Mouse (Mus musculus) lung, postnatal 36 days (tissue): Measurements from ENCODE around the gene Wdr90.

Experiments used
- DNase-seq: peaks from one replicate; pipeline ENCODE4 v3.0.0; 2022; ENCODE audit warnings: mixed read lengths

Wdr90 gene

DNA sequence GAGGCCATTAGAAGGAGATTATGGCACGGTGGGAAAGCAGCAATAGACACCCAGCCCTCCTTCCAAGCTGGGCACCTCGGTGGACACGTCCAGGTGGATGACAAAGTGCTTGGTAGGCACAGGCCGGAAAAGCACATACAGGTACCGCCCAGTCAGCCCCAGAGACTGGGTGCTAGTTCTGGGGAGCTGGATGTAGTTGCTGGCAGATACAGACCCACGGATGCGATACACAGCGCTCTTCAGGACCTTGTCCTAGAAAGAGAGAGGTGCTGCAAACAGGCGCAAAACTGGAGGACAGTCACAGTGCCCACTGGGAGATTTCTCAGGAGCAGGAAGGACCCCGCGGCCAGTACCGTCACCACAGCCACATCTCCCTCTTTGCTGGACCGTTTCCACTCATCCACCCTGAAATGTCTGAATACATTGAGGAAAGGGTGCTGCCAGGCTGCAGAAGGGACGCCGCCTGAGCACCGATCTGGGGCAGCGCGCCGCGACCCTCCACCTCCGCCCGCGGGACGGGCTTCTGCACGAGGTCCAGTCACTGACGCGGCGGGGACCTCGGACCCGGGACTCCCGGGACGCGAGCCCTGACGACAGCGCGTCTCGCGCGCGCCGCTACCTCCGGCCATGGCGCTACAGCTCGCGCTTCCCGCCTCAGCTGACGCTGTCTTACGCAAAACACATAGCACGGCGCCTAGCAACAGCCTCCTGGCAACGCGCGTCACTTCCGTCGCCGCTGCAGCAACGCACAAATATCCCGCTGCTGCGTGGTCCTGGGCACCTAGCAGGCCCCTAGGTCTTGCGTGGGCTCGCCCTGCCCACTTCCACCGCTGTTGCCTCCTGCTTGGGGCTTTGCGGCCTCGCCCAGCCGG, at the start of gene Wdr90:
Gene Wdr90, minus strand, starts transcription at position 670 of the 872 bp plus-strand sequence.
- DNase-seq, result peak; percentile 95

DNA sequence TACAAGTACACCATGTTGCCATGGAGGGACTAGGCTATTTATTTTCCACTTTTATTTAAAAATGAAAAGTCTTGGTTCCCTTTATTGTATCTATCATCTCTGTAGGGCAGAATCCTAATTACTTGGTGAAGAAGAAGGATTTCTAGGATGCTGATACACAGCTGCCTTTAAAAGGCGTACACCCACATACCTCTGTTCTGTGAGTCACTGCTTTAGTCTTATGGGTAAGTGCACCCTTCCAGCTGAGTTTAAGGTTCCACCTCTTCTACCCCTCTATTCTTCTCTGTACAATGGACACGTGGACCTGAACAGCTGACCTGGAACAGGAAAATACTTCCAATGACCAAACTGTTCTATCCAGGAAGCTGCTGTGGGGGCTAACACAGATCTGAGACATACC, 46.3 kb upstream of the Wdr90 start:
- no peak for DNase-seq

DNA sequence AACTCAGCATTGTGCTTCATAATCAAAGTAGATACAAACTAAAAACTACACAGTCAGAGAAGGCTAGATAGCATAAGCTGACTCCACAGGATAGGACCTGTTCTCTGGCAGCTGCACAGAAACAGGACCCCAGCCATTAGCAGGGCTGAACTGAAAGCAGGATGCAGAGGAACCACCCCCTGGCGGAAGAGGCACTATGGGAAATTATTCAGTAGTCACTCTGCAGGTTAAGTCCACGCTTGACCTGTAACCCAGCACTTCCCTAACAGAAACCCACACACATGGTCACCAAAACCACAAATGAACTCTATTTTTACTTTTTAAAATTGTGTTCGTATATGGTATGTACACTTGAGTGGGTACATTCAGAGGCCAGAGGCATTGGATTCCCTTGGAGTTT, 41.8 kb upstream of the Wdr90 start:
- DNase-seq, result no peak

DNA sequence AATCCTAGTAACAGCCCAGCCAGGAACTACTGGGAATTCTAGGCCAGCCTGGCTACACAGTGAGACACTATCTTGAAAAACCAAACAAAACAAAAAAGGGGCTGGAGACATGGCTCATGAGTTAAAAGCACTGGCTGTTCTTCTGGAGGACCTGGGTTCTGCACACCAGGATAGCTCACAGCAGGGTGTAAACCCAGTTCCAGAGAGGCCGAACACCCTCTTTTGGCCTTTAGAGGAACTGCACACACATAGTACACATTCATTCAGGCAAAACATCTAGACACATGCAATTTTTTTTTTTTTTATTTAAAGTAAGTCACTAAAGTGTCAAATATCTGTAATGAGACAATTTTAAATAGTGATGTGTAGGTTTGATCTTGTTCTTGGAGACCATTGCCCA, 38.9 kb upstream of the Wdr90 start:
- DNase-seq, result no peak

DNA sequence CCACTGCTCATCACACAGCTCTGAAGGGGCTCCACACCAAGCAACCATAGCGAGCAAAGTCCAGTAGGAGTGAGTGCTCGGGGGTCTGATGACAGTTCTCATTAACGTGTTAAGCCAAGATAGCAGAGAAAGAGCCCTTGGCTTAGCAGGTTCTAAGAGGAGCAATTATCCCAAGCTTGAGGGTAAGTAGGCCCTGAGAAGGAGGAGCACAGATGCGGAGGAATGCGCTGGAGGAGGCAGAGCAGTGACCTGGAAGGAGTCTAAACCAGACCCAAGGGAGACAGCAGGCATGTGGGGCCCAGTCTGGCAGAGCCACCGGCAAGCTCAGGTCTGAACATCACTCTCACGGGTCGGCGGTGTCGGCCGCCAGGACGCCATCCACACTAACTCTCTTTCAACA, 34.6 kb upstream of the Wdr90 start:
- no peak for DNase-seq

DNA sequence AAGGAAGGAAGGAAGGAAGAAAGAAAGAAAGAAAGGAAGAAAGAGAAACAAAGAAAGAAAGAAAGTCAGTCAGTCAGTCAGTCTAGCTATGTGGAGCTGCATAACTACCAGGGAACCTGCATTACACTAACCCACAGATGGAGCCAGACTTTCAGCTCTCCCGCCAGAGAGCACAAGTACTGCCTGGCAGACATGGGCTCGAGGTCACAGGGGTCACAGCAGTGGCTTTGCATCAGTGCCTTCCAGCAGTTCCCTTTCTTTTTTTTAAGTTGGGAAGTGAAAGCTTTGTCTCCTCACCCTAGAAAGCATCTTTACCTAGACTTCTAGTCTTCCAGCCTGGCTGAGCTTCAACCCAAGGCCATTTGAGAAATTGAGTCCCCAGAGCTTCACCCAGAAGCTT, 34.1 kb upstream of the Wdr90 start:
- DNase-seq, result no peak

DNA sequence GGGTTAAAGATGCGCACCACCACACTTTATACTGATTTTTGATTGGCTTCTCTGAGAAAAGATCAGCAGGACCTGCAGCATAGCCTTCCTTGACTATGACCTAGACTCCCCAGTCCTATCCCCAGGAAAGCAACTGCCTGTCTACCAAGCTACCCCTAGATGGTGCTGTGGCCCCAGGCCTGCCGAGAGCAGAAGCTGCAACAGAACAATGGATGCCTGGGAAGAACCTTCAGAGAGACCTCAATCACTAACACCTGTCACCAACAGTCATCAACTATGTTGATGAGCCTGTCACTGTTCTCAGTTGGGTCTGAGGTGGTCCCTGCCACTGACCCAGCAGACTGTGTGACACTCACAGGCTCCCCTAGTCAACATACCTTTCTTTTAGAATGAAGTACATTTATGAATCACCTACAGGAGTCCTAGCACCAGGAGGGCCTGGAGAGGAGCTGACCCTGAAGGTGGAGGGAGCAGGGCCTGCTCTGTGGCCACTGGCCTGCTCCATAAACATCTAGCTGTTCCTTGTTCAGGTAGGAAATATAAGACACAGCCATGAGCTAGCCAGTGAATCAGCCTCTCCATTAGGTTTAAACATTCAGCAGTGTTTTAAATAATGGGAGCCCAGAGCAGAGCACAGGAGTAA, 32.8 kb upstream of the Wdr90 start:
- DNase-seq, result peak; percentile 79

DNA sequence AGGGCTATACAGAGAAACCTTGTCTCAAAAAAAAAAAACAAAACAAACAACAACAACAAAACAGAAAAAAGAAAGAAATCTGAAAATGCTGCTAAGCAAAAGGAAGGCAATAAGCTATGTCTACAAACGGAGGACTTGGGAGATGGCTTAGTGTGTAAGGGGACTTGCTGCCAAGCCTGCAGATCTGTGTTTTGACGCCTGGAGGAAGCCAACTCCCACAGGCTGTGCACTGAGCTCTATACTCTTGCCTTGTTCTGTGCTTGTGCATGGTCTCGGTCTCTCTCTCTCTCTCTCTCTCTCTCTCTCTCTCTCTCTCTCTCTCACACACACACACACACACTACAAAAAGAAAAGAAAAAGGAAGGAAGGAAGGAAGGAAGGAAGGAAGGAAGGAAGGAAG, 27.5 kb upstream of the Wdr90 start:
- DNase-seq, result no peak

DNA sequence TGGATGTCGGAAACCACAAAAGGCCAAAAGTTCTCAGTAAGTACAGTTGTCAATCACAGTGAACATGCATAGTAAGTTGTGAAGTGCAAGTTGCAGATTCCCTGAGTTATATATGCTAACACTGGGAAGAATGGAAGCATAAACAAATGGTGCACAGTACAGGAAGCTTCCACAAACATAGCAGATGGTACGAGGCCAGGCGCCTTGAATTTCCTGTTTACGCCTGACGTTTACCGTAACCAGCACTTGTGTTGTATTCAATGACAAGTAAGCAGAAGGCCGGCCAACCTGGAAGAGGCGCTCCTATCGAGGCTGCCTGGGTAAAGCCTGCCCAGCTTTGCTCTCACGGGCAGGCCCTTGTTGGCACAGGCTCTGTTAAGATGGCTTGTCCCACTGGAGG, 26.2 kb upstream of the Wdr90 start:
- peak; percentile 72 for DNase-seq

DNA sequence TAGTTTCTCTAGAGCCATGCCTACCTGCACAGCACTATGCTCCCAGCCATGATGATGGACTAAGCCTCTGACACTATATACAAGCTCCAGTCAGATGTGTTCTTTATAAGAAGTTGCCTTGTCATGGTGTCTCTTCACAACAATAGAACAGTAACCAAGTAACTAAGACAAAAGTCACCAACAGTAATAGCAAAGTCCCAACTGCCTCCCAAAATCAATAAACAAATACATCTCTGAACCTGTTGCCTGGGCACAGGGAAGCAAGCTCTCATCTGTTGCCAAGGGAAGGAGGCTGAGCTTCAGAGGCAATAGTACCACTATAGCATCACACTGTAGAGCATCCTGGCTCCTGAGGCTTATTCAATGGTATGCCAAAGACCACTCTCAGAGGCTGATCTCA, 25.5 kb upstream of the Wdr90 start:
- DNase-seq, result no peak

DNA sequence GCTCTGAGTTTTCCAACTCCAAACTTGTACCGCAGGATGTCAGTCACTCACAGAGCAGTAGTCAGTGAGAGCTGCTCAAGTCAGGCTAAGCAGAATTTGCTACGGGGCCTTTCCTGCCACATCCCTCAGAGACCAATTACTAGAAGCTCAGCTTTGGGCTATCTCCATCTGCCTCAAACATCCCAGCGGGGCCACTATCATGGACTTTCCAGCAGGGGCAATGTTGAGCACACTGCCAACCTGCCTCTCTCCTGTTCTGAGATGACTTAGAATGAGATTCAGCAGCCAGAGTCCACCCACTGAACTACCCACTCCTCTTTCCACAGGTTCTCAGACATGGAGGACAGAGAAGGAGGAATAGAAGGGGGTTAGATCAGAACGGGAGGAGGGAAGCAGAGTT, 24.3 kb upstream of the Wdr90 start:
- no peak for DNase-seq

DNA sequence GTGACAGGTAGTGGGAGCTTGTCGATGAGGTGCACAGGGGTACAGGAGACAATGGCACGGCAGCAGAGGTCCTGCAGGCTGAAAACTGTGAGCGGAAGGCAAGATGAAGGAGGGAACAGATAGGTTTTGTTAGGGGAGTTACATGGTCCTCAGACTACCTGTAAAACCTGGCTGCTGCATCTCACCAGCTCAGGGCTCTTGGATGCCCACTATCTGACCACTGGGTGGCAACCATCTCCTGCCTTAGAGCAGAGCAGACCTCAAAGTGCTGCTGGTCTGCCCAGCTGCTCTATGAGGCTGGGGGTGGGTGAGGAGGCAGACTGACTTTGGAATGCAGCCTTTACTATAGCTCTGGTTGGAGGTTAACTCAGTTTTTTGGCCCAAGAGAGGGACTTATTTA, 22.5 kb upstream of the Wdr90 start:
- no peak for DNase-seq

DNA sequence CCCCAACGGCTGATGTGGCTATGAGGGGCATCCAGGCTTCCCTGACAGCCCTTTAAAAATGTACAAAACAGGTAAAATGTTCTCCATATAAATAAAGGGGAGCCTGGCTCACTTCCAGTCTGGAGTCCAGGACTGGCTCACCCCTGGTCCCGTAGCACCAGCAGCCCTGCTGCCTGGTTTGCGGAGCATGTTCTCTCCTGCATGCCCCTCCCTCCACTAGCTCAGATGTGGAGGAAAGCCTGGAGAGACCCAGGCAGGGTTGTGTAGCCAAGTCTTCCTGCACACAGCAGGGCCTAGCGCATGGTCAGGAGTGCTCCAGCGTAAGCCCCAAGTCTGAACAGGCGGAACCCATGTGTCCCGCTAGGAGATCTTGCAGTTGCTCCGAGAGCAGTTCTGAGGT, 22.0 kb upstream of the Wdr90 start:
- DNase-seq, result no peak

DNA sequence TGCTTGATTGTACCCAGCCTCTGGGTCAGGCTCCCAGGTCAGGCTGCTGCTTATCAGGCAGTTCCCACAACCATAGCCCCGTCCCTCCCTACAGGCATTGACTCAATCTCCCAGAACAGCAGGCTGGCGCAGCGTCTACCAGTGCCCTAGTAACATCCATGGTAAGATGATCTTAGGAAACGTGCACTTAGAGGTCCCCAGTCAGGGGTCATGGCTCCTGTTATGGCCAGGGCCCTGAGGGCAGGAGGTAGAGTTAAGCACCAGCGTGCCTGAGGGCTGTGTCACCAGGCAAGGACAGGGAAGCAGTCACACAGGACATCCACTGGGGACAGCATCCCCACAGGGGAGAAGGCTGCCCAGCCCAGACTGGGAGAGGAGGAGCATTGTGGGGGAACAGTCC, 21.0 kb upstream of the Wdr90 start:
- no peak for DNase-seq

DNA sequence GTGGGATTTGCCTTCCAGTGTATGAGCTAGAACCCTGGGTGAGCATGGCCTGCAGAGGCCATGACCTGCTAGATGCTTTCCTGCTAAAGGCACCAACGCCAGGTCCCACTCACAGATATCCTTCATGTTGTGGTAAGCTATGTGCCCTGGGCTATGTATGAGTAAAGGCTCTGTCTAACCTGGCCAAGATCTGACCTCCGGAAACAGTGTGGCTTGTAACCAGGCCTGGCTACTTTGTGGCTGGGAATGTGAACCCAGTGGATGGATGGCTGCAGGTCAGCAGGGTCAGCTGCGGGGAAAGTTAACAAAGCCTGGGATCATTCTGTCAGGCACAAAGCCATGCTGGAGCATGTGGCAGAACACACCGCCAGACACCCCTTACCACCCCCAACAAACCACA, 20.4 kb upstream of the Wdr90 start:
- no peak for DNase-seq

DNA sequence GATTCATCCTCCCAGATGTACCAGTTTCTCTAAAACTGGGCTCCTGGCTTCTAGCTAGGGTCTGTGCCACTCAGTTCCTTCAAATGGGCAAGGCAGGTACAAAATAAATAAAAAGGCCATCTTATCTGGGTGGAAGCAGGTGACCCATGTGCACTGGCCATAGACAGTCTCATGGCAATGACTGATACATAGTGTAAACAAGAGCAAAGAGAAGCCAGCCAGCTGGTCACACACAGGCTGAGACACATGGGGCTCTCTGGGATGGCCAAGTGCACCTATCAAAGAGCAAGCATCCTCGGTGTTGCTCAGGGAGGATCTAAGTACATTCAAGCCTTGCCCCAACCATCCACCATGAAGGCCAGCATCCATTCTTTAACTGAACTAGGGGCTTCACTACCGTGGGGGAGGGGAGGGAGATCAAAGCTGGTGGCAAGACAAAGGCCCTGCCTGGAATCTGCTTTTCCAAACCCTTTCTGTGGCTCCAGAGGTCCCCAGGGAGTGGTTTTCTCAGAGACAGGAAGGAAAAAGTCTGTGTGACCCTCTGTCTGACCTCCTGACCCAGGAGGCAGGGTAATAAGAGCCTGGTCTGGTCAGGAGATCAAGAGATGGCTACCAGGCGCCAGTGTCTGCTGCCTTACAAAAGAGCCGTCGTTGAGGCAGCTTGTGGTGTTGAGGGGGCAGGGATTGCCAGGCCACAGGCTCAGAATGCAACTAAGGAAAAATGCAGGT, 19.8 kb upstream of the Wdr90 start:
- DNase-seq, result no peak

DNA sequence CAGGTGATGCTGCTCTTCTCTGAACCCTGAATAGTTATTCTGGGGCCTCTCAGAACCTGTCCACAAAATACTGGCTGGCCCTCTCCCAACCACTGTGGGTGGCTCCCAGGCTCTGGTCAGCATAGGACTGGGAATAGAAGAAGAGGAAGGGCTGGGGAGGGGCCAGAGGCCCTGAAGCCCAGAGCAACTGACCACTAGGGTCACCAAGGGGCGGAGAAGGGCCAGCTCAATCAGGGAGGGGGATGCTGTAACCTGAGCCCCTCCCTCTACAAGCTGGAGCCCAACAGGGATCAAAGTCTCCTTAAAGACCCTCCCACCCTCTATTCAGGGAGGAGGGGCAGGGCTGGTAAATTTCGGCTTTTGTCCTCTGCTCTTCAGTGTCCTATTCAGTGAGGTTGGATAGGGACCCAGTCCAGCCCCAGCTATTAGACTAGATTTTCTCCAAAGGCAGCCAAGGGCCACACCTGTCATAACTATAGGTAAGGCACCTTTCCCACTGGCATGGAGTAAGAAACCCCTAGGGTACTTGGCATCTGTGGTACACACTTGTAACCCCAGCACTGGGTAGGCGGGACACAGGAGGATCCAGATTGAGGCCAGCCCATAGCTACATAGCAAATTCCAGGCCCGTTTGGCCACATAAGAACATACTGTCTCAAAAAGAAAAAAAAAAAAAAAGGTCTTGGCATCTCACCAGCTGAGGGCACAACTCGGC, 19.1 kb upstream of the Wdr90 start, which contains the start of gene Wfikkn1:
Gene Wfikkn1, minus strand, starts transcription at position 663 of the 715 bp plus-strand sequence.
- DNase-seq, result no peak

DNA sequence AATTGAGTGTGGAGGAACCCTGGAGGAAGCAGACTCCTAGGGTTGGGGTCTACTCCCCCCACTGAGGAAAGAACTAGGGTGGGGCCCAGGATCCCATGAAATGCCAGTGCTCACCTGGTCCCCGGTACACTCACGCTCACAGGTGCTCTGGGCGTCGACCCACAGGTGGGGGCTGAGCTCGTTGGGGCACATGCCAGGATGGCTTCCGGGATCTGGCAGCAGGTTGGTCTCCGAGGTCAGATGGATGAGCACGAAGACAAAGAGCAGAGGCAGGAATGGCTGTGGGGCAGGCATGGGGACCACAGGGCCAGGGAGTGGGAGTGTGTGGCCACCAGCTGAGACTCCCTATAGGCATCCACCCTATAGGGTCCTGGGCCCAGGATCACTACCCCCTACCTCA, 18.4 kb upstream of the Wdr90 start:
- no peak for DNase-seq

DNA sequence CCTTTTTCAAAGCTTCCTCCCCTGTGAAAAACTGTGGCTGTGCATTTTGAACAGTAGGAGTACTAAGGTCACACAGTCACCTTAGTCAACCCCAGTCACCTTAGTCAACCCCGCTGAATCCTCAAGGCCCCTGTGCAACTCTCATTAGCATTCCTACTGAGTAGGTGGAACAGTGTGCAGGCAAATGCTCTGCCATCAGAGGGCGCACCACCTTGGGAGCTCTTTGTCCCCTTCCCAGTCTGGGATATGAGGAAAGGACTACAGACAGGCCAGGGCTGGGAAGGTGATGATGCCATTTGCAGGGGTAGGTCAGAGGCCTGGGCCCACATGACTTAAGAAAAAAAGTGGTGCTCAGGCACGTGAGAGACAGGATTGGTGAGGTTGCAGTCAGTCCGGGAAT, 18.0 kb upstream of the Wdr90 start:
- DNase-seq, result peak; percentile 37

DNA sequence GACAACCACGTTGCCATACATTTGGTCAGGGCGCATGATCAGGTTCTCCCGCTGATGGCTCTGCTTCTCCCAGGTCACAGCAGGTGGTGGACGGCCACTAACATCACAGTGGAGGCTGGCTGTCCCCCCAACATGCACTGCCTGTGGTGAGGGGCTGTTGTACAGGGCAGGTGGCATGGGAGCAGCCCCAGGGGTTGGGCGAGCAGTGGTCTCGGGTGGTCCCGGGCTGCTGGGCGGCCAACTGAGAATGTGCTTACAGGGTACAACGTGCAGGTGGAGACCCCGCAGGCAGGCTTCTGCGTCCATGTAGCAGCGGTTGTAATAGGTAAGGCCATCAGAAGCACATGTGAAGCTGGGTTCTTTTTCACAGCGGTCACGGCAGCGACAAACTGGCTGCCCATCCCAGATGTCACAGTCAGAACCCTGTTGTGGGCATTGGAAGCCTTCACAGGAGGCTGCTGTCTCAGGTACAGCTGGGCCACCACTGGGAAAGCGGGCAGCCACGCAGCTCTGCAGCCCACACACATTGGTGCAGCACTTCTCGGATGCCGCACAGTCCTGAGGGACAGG, 17.4 kb upstream of the Wdr90 start:
- no peak for DNase-seq

DNA sequence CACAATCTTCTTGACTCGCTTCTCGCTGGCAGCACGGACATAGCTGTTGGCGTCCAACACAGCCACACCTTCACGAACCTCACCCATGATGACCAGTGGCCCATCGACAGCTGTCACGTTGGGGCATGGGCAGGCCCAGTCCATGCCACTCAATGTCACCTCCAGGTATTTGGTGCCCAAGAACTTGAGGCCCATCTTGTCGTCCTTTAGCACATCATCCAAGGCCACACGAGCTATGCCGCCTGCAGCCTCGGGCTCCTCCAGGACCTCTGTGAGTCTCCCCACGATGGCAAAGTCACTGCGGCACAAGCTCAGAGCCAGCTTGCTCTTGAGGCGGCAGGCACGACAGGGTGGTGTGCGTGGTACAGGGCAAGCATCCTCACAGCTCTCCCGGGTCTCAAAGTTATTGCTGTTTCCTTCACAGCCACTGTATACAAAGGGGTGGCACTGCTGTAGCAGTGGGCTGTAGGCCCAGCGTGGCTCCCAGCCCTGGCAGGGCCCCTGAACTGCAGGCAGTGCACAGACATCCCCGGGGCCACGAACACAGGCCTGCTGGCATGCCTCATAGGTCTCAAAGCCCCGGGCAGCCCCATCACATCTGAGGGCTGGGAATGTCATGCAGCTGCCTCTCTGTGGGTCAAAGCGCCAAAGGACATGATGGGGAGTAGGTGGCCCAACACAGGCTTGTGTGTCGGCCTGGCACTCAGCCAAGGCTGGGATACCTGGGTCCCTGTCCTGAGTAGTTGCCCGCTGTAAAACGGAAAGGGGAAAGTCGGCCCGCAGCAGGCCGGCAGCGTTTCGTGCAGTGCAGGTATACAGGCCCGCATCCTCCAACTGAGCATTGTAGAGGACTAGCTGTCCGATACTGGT, 16.7 kb upstream of the Wdr90 start:
- DNase-seq, result no peak

DNA sequence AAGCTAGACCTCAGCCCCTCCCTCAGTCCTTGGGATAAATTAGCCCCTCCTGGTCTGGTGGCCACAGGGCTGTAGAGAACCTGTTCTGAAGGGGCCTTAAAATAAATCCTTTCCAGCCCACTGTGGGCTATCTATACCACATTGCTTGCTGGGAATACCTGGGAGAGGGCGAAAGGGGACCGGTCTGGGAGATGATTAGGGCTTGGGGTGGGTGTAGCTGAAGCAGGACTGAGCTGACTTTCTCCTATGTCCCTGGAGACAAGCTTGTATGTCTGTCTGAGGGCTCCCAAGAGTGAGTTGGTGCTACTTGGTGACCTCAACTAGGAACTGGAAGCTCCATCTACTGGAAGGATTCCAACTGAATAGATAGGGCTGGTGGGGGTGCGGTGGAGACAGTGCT, 15.7 kb upstream of the Wdr90 start:
- DNase-seq, result no peak
